In the genomic region with DNA sequence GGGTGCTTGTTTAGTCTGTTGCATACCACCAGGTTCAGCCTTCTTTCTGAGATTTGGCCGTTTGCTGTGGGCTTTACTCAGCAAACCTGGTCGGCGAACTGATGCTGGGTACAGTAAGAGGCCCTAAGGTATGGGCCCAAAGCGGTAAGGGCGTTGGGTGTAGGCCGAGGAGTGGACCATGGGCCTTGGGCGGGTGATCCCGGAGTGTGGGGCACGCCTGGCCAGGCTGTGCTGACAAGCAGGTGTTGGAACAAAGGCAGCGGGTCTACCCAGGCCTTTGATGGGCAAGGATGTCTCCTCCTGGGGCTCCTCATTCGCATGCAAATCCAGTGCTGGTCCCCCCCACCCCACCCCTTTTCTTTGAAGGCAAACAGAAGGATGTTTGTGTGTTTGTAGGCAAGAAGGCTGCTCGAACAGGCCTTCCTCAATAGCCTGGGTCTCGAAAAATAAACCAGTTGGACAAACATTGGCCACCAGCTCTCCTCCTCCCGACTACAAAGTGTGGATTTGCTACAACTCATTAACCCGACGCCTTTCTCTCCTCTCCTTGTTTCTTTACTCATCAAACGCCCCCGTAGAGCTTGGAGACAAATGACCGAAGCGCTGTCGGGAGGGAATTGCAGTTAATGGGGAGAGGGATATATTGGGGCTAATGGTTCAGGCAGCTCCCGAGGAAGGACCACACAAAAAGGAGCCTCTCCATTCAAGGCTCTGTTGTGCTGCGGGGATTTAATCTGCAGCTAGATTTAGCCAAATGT, we compare ENCODE assay signal across 15 mouse cellular contexts. TPM values are rescaled to one million over a fixed set of nuclear protein-coding genes. Genes with fewer than 3 reads are reported as not detected.
DNase-seq lines count a peak whose midpoint lies in the region; ATAC-seq lines count a peak whose summit lies in the region.
"Had no signal": no experiment of that assay in that cellular context is flagged by ENCODE, and none has a peak within 500 bp of the region (broad histone marks: within the 10 kb centered on the region; RNA-seq: fewer than 3 reads in every experiment).

No protein-coding gene starts in this region.

- DNase-seq in heart, adult 11 months: peak; percentile 83
- DNase-seq in heart, postnatal 14 days: no peak
- peak; percentile 43 for DNase-seq in MN1 (ENCODE audit: low spot score)
- DNase-seq in midbrain, embryonic 14.5 days: peak; percentile 39
- DNase-seq in heart, adult 18-20 months: no peak
- no peak for DNase-seq in right cerebral cortex, postnatal 10 days (ENCODE audit: low spot score in 2 of 2)
- no peak for DNase-seq in right cerebral cortex, adult 2 months (ENCODE audit: low spot score in 2 of 2)
- DNase-seq: adrenal gland, postnatal 36 days; cerebellum, adult 9-10 months; kidney, postnatal 14 days; thymus, postnatal 4 days had no signal

- intact Hi-C loops in heart, postnatal 14 days (cut with DNase I): loop anchor here (5.0 kb wide), 1 partner anchor 229 kb away; no protein-coding TSS in a partner anchor

- no peak overlapping the region for H3K9ac ChIP-seq in embryonic facial prominence, embryonic 15.5 days
- H3K9ac ChIP-seq in midbrain, embryonic 14.5 days (replicated peaks; ENCODE audit: low read length): no peak overlapping the region
- H3K9ac ChIP-seq: heart, embryonic 13.5 days; liver, embryonic 15.5 days had no signal

- no peaks in the 10 kb centered on the region for H3K9me3 ChIP-seq in embryonic facial prominence, embryonic 15.5 days (replicated peaks)
- no peaks in the 10 kb centered on the region; the same call in 1 of the 2 replicates for H3K9me3 ChIP-seq in midbrain, embryonic 14.5 days (ENCODE audit: control insufficient read depth, low read length)
- H3K9me3 ChIP-seq: heart, embryonic 13.5 days; liver, embryonic 15.5 days had no signal

- no peak for ATAC-seq in embryonic facial prominence, embryonic 15.5 days (ENCODE audit: insufficient number of reproducible peaks, low FRiP score, low TSS enrichment, low read depth)
- no peak for ATAC-seq in midbrain, embryonic 14.5 days (ENCODE audit: low FRiP score, low TSS enrichment)

- H3K4me1 ChIP-seq in embryonic facial prominence, embryonic 15.5 days: peaks cover 22% of the 10 kb centered on the region
- H3K4me1 ChIP-seq in midbrain, embryonic 14.5 days (ENCODE audit: control insufficient read depth, insufficient read depth, low read length): peaks cover 10% of the 10 kb centered on the region

- WGBS in embryonic facial prominence, embryonic 15.5 days: 15% methylated on average over 23 of the region's 23 CpGs
- WGBS in midbrain, embryonic 14.5 days: 2% methylated on average over 23 of the region's 23 CpGs

- no peaks in the 10 kb centered on the region for H3K36me3 ChIP-seq in embryonic facial prominence, embryonic 15.5 days
- no peaks in the 10 kb centered on the region for H3K36me3 ChIP-seq in midbrain, embryonic 14.5 days (ENCODE audit: control insufficient read depth, insufficient read depth, low read length)
- H3K36me3 ChIP-seq: heart, embryonic 13.5 days; liver, embryonic 15.5 days had no signal

- H3K4me3 ChIP-seq in embryonic facial prominence, embryonic 15.5 days (replicated peaks): peak overlapping the region; percentile 29
- H3K4me3 ChIP-seq in midbrain, embryonic 14.5 days (replicated peaks; ENCODE audit: low read depth, low read length): no peak overlapping the region
- H3K4me3 ChIP-seq: heart, embryonic 13.5 days; liver, embryonic 15.5 days had no signal

- no peak overlapping the region for H3K27ac ChIP-seq in embryonic facial prominence, embryonic 15.5 days (replicated peaks)
- H3K27ac ChIP-seq in midbrain, embryonic 14.5 days (replicated peaks; ENCODE audit: low read depth, low read length): no peak overlapping the region
- H3K27ac ChIP-seq: heart, embryonic 13.5 days; liver, embryonic 15.5 days had no signal

- peak overlapping the region; percentile 18 for H3K4me2 ChIP-seq in embryonic facial prominence, embryonic 15.5 days (replicated peaks)
- peak overlapping the region; percentile 21 for H3K4me2 ChIP-seq in midbrain, embryonic 14.5 days (ENCODE audit: low read length)
- H3K4me2 ChIP-seq: heart, embryonic 13.5 days; liver, embryonic 15.5 days had no signal

- peaks cover 87% of the 10 kb centered on the region for H3K27me3 ChIP-seq in embryonic facial prominence, embryonic 15.5 days
- H3K27me3 ChIP-seq in midbrain, embryonic 14.5 days (ENCODE audit: control insufficient read depth, insufficient read depth, low read length): peaks cover 88% of the 10 kb centered on the region

RNA-seq across cellular contexts. Expression of a gene that starts 4.6 kb away (rescaled TPM):
- under 1 TPM in 1 of 2 experiments, not detected in 1; 0.07 TPM for total RNA-seq in heart, postnatal 14 days (2021)
- 3.0 and 3.1 TPM in 2 replicates for polyA plus RNA-seq in embryonic facial prominence, embryonic 15.5 days (2015; fragmentation: Nextera tagmentation; extraction: Ambion mirVana)
- 0.12 and 0.54 TPM in 2 replicates for polyA plus RNA-seq in midbrain, embryonic 14.5 days (2014; fragmentation: Nextera tagmentation; extraction: Ambion mirVana)
- under 1 TPM; 0.05 to 0.08 TPM for total RNA-seq in heart, adult 18-20 months (2021)
- total RNA-seq: megakaryocyte, adult 5-6 weeks had no signal
- polyA plus RNA-seq: liver, embryonic 15.5 days had no signal

RNA-seq across cellular contexts. Expression of a gene that starts 41.8 kb away (rescaled TPM):
- total RNA-seq in heart, postnatal 14 days (2021): 100 to 1,000 TPM; 201 to 210 TPM
- polyA plus RNA-seq in embryonic facial prominence, embryonic 15.5 days (2015; fragmentation: Nextera tagmentation; extraction: Ambion mirVana): 628 and 630 TPM in 2 replicates
- 568 and 574 TPM in 2 replicates for polyA plus RNA-seq in midbrain, embryonic 14.5 days (2014; fragmentation: Nextera tagmentation; extraction: Ambion mirVana)
- total RNA-seq in heart, adult 18-20 months (2021): 100 to 1,000 TPM; 195 to 218 TPM

Comparison
In these comparisons a context has a peak if more than half of its experiments do, and no peak if none do; other contexts are left out.
1. DNase-seq: peak in heart, adult 11 months (single experiment), MN1 (single experiment) and midbrain, embryonic 14.5 days (single experiment); none in heart, postnatal 14 days (0 of 2), heart, adult 18-20 months (0 of 2), right cerebral cortex, postnatal 10 days (0 of 2) and right cerebral cortex, adult 2 months (0 of 2).